In genomic region chr17:23563595-23564367, GRCm38 (mm10) we compare ENCODE assay signal across 8 mouse cellular contexts. TPM values are rescaled to one million over a fixed set of nuclear protein-coding genes. Genes with fewer than 3 reads are reported as not detected.
A peak's percentile ranks its signal among the peaks of the same experiment; 100 is the strongest.
DNase-seq lines count a peak whose midpoint lies in the region; ATAC-seq and TF ChIP-seq lines count a peak whose summit lies in the region.

TSS of gene Zfp213 (minus strand) at chr17:23564238.

- peak within 1 kb of the TSS; percentile 79 for H3K4me2 ChIP-seq in heart, embryonic 12.5 days
- peak within 1 kb of the TSS; percentile 80 for H3K4me2 ChIP-seq in liver, embryonic 12.5 days
- peak within 1 kb of the TSS; percentile 67 for H3K4me2 ChIP-seq in stomach, embryonic 15.5 days

- TF ChIP-seq POLR2A in brain, embryonic 14.5 days (IDR thresholded peaks at IDR 0.05; ENCODE audit: borderline replicate concordance, extremely low read depth, insufficient read depth, insufficient read length, poor library complexity, severe bottlenecking): peak; percentile 97

- H3K4me1 ChIP-seq in erythroblast, embryonic 14.5 days (ENCODE audit: control insufficient read depth): peaks cover 30% of the 10 kb centered on the region
- peaks cover 13% of the 10 kb centered on the region for H3K4me1 ChIP-seq in heart, embryonic 12.5 days (replicated peaks)
- H3K4me1 ChIP-seq in liver, embryonic 12.5 days: peaks cover 20% of the 10 kb centered on the region
- peaks cover 9% of the 10 kb centered on the region; the same call in 1 of the 2 replicates for H3K4me1 ChIP-seq in stomach, embryonic 15.5 days

- DNase-seq in brain, embryonic 14.5 days (ENCODE audit: low read depth): peak; percentile 99
- peak; percentile 97 for DNase-seq in kidney, postnatal 10 days
- peak; percentile 88 to 92 for DNase-seq in natural killer cell, adult 2 months (ENCODE audit: low spot score in 2 of 2)

- H3ac ChIP-seq in C2C12 (ENCODE audit: control insufficient read depth, insufficient read length, low read depth): peak within 1 kb of the TSS; percentile 96

- peaks cover 36% of the 10 kb centered on the region for H3K79me2 ChIP-seq in C2C12 (ENCODE audit: control insufficient read depth, insufficient read depth)

- peaks cover 26% of the 10 kb centered on the region for H3K36me3 ChIP-seq in C2C12 (ENCODE audit: control insufficient read depth, insufficient read depth)
- H3K36me3 ChIP-seq in erythroblast, embryonic 14.5 days (ENCODE audit: control insufficient read depth): peaks cover 25% of the 10 kb centered on the region
- H3K36me3 ChIP-seq in heart, embryonic 12.5 days: peaks cover 29% of the 10 kb centered on the region
- peaks cover 31% of the 10 kb centered on the region for H3K36me3 ChIP-seq in liver, embryonic 12.5 days
- peaks cover 11% of the 10 kb centered on the region; the same call in 1 of the 2 replicates for H3K36me3 ChIP-seq in stomach, embryonic 15.5 days

- peak within 1 kb of the TSS; percentile 96 for H3K9ac ChIP-seq in heart, embryonic 12.5 days
- peak within 1 kb of the TSS; percentile 92 for H3K9ac ChIP-seq in liver, embryonic 12.5 days
- peak within 1 kb of the TSS; percentile 74 for H3K9ac ChIP-seq in stomach, embryonic 15.5 days

- H3K27ac ChIP-seq in heart, embryonic 12.5 days (ENCODE audit: poor library complexity, severe bottlenecking): peak within 1 kb of the TSS; percentile 97
- H3K27ac ChIP-seq in liver, embryonic 12.5 days: peak within 1 kb of the TSS; percentile 96
- peak within 1 kb of the TSS; percentile 96 for H3K27ac ChIP-seq in stomach, embryonic 15.5 days

- ATAC-seq in heart, embryonic 12.5 days (ENCODE audit: insufficient number of reproducible peaks, low FRiP score): peak; percentile 96
- peak; percentile 97 for ATAC-seq in liver, embryonic 12.5 days
- ATAC-seq in stomach, embryonic 15.5 days (ENCODE audit: insufficient read depth, low FRiP score, low read depth): peak; percentile 98

- WGBS in heart, embryonic 12.5 days: 1% methylated on average over 59 of the region's 59 CpGs
- WGBS in liver, embryonic 12.5 days (ENCODE audit: insufficient replicate concordance): 1% methylated on average over 59 of the region's 59 CpGs
- under 1% methylated on average over 59 of the region's 59 CpGs for WGBS in stomach, embryonic 15.5 days

- H3K27me3 ChIP-seq in C2C12 (ENCODE audit: control insufficient read depth, insufficient read depth, insufficient read length): no peaks in the 10 kb centered on the region
- H3K27me3 ChIP-seq in erythroblast, embryonic 14.5 days (ENCODE audit: control insufficient read depth): no peaks in the 10 kb centered on the region
- no peaks in the 10 kb centered on the region for H3K27me3 ChIP-seq in heart, embryonic 12.5 days (replicated peaks)
- no peaks in the 10 kb centered on the region for H3K27me3 ChIP-seq in liver, embryonic 12.5 days (replicated peaks)
- H3K27me3 ChIP-seq in stomach, embryonic 15.5 days (replicated peaks): no peaks in the 10 kb centered on the region

- H3K9me3 ChIP-seq in erythroblast, embryonic 14.5 days (ENCODE audit: control insufficient read depth, low read length): no peaks in the 10 kb centered on the region
- H3K9me3 ChIP-seq in heart, embryonic 12.5 days (replicated peaks): no peaks in the 10 kb centered on the region
- no peaks in the 10 kb centered on the region for H3K9me3 ChIP-seq in liver, embryonic 12.5 days (replicated peaks)
- no peaks in the 10 kb centered on the region for H3K9me3 ChIP-seq in stomach, embryonic 15.5 days

- H3K79me3 ChIP-seq in C2C12 (ENCODE audit: low read depth): peaks cover 9% of the 10 kb centered on the region

- peak within 1 kb of the TSS; percentile 88 for H3K4me3 ChIP-seq in C2C12 (ENCODE audit: insufficient read depth, poor library complexity, severe bottlenecking)
- H3K4me3 ChIP-seq in erythroblast, embryonic 14.5 days (replicated peaks): peak within 1 kb of the TSS; percentile 70
- H3K4me3 ChIP-seq in heart, embryonic 12.5 days: peak within 1 kb of the TSS; percentile 92
- H3K4me3 ChIP-seq in liver, embryonic 12.5 days: peak within 1 kb of the TSS; percentile 85
- peak within 1 kb of the TSS; percentile 72 for H3K4me3 ChIP-seq in stomach, embryonic 15.5 days (replicated peaks)

- no peak for TF ChIP-seq CTCF in C2C12 (IDR thresholded peaks at IDR 0.05; ENCODE audit: control insufficient read depth, insufficient read depth, insufficient read length)
- TF ChIP-seq CTCF in brain, embryonic 14.5 days (IDR thresholded peaks at IDR 0.05; ENCODE audit: borderline replicate concordance, extremely low read depth, insufficient read depth, insufficient read length): no peak

TF ChIP-seq in C2C12, 6 proteins besides CTCF, POLR2A, EP300 and RAD21:
- TF ChIP-seq CEBPB (IDR thresholded peaks at IDR 0.05; ENCODE audit: low read depth) (no peak), MAX (IDR thresholded peaks at IDR 0.05) (peak; percentile 59)

RNA-seq across cellular contexts. Expression of gene Zfp213, which starts in this region (rescaled TPM):
- 13.0 TPM for polyA plus RNA-seq in C2C12 (2012; fragmentation: generic; extraction: Trizol)
- polyA plus RNA-seq in brain, embryonic 14.5 days (2012; rRNA removed): 16.7 and 21.4 TPM in 2 replicates
- polyA plus RNA-seq in erythroblast, embryonic 14.5 days (2012): 0.22 and 0.26 TPM in 2 replicates
- 14.1 and 16.9 TPM in 2 replicates for polyA plus RNA-seq in heart, embryonic 12.5 days (2016; fragmentation: Nextera tagmentation; extraction: Ambion mirVana)
- polyA plus RNA-seq in liver, embryonic 12.5 days (2016; fragmentation: Nextera tagmentation; extraction: Ambion mirVana): 8.3 and 9.1 TPM in 2 replicates
- 16.1 and 18.8 TPM in 2 replicates for polyA plus RNA-seq in stomach, embryonic 15.5 days (2015; fragmentation: Nextera tagmentation; extraction: Ambion mirVana)

Comparison
In these comparisons a context has a peak if more than half of its experiments do, and no peak if none do; other contexts are left out.
1. Peak in every context shown above with its lines: DNase-seq, ATAC-seq, H3K4me3 ChIP-seq and H3K27ac ChIP-seq.